Mouse (Mus musculus) thymus, postnatal 36 days (tissue): ENCODE measurements around the gene Apom.
A peak's percentile ranks its signal among the peaks of the same experiment; 100 is the strongest.

Experiments used
- DNase-seq, 2 experiments: peaks; one replicate each; pipeline ENCODE4 v3.0.0; 2022; ENCODE audit warnings: mixed read lengths in 2 of 2

Gene Apom

GRCm38 (mm10) chr17:35131500-35132173, at the start of gene Apom:
Gene Apom (minus strand): TSS chr17:35132050.
- DNase-seq, result no peak

DNA sequence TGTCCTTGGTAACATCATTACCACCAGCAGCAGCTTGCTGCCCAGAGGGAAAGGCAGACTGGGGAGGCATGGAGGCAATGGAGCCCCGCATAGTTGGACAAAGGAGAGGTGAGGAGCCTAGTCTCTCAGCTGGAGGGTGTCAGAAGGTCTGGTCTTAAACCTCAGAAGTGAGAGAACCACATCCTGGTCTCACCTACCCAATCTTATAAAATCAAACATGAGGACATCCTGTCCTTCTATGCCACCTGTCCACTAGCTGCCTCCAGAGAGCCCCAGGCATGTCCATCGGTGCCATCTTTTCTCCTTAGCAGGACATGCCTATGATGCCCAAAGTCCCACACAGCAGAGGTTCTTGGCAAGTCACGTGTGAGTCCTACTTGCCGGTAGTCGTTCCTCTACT, 48.2 kb upstream of the Apom start:
- no peak for DNase-seq

DNA sequence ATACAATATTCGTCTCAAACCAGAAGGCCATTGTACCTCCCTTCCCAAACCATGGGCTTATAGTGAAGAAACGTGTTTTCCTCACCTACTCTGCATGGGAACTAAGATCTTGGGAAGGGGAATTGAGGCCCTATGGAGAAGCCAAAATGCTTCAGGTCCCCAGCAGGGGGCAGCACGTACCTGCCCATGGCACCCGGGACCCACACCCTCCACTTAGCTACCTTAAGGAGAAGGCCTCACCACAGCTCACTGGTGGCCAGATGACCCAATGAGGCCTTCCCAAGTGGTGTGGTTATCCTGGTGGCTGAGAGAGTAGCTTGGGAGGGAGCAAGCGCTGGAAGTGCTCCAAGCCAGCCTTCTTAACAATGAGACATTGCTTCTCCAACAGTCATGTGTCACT, 46.7 kb upstream of the Apom start:
- peak; percentile 82 to 84 for DNase-seq

DNA sequence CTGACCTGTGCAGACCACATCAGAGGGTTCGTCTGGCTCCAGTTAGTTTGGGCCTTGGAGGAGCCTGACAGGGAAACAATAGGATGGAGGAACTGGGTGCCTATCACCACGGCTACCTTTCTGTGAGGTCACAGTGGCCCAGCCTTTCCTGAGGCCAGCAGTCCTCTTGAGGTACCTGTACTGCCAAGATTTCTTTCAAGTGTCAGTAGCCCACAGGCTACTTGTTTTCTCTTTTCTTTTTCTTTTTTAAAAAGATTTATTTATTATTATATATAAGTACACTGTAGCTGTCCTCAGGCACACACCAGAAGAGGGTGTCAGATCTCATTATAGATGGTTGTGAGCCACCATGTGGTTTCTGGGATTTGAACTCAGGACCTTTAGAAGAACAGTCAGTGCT, 44.1 kb upstream of the Apom start, which contains the start of gene Aif1:
Gene Aif1 (minus strand): TSS at position 101 of the 400 bp plus-strand sequence.
- no peak for DNase-seq

DNA sequence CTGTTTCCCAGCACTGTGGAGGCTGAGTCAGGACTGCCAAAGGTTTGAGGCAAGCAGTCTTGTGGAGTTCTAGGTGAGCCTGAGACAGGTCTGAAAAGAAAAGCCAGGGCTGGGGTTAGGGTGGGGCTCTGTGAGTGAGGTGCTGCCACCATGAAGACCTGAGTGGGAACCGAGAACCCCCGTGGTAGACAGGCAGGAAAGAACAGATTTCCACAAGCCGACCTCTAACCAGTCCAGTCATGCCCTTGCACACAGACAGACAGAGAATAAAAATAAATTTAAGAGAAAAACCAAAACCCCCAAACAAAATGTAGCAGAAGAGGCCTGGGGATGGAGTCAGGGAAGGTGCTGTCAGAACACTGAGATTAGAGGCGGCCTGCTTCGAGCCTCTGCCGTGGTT, 43.5 kb upstream of the Apom start:
- DNase-seq, result no peak

DNA sequence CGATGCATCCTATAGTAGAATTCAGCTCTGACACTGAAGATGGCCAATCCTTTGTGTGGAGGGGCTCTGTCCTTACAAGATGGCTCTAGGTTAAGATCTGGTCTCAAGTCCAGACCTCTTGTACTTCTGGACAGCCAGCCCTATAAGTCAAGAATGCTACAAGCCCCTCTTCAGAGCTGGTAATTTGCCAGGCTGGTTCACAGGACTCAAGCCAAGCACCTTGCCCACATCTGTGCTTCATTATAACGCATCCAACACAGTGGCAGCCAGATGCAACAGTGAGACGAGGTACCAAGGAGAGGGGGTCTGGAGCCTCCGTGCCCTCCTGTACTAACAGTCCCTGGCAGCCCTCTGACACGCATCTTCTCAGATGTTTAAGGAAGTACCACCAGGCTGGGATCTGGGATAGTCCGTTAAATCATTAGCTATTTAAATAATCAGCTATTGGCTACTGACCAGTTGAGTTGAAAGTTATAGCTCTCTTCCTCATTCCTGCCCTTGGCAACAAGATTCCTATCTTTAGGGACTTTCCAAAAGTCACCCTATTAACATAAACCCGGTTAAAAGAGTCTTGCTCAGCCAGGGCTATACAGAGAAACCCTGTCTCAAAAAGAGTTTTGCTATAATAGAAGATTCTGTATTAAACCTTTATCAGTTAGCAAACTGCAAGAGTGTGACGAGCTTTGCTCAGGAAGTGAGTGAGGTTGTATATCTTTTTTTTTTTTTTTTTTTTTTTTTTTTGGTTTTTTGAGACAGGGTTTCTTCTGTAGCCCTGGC, 42.5 kb upstream of the Apom start:
- DNase-seq, result no peak

- DNase-seq, result peak; percentile 37 to 38
Measured at GRCm38 (mm10) chr17:35173329-35173728, 41.5 kb upstream of the Apom start.

- DNase-seq, result peak; percentile 32 to 37
Measured at GRCm38 (mm10) chr17:35172445-35173234, 40.8 kb upstream of the Apom start.

GRCm38 (mm10) chr17:35168541-35169207, 36.8 kb upstream of the Apom start:
- peak in 1 of 2 experiments; percentile 28 for DNase-seq

GRCm38 (mm10) chr17:35167794-35168193, 35.9 kb upstream of the Apom start:
- no peak for DNase-seq

DNA sequence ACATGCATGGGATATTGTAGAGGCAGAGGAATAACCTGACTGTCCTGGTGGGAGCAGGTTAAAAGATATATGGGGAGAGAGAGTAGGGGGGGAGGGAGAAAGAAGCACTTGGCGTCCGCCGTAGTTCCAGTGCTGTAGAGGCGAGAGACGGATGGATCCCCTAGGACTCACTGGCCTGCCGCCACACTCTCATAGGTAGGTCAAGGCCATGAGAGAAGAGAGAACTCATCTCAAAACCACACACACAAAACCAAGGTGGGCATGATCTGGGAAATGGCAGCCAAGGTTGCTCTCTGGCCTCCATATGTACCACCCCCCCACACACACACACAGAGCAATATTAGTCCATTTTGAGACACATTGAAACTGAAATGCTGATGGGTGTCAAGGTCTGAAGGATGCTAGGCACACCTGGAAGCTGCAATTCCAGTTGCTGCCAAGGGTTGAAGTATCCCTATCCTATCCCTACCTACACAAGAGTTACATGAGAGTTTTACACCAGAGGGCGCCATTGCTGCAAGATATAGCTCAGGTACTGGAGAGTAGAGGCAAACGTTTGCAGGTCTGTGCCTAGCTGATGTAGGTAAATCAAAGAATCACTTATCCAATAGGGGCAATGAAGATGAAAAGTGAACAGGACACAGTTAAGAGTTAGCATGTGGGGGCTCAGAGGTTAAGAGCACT, 34.6 kb upstream of the Apom start:
- DNase-seq, result peak; percentile 63 to 64

GRCm38 (mm10) chr17:35165451-35166155, 33.8 kb upstream of the Apom start:
- DNase-seq, result no peak

GRCm38 (mm10) chr17:35164568-35165450, 33.0 kb upstream of the Apom start, which contains the start of gene Prrc2a:
Gene Prrc2a (minus strand): TSS chr17:35164897.
- peak; percentile 95 to 97 for DNase-seq

DNA sequence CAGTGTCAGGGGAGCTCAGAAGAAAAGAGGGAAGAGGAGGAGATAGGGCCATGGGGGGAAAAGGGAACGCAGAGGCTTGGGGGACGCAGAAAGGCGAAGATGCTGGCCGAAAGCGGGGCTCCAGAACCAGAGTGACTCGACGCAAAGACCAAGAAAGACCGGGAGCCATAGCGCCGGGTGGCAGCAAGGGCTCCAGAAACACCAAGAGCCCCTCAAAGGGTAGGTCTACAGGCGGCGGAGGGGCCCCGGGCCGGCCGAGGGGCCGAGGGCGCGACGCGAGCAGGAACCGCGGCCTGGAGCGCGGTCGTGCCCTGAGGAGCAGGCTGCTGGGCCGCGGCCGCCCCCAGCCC, 32.3 kb upstream of the Apom start:
- DNase-seq, result no peak

- no peak for DNase-seq
Measured at GRCm38 (mm10) chr17:35163326-35164081, 31.7 kb upstream of the Apom start.

DNA sequence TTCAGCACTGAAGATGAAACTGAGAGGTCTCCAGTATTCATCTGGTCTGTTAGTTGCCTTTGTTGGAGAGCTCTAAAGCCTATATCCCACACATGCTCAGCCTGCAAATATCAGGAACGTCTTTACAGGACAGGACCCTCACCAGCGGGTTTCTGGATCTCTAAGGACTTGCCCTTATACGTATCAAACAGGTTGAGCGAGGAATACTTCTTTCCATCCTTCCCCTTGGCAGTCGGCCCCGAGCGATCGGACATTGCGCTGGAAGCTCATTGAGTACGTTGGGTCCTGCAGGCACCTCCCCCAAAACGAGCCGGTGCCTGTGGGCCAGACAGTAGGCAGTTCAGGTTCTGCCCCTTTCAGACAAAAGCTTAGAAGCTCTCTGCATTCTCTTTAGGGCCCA, 30.9 kb upstream of the Apom start:
- DNase-seq, result no peak

- DNase-seq, result no peak
Measured at GRCm38 (mm10) chr17:35162121-35162520, 30.3 kb upstream of the Apom start.

GRCm38 (mm10) chr17:35161421-35161820, 29.6 kb upstream of the Apom start:
- DNase-seq, result no peak

- DNase-seq, result no peak
Measured at GRCm38 (mm10) chr17:35159638-35160037, 27.8 kb upstream of the Apom start.
